Mouse (Mus musculus): ENCODE results near the gene Ckap5.

Ckap5 gene

DNA sequence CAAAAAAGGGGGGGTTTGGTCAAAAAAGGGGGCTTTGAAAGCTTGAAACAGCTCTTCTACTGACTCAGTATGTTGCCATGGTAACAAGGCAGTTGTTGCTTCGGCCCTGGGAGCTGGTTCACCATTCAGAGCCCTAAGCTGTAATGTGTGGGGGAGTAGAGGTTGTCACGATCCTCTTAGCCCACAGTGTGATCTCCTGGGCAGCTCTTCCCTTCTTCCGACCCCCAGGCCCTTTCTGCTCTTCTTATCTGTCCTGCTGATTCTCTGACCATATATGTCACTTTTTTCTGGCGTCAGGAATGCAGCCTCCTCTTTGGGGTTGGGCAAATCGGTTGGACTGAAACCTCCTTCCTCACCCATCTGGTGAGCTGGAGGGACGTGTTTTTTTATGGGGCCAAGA, 126.3 kb downstream of the Ckap5 start:
- DNase-seq (ENCODE audit: low read depth, low spot score) = no peak

DNA sequence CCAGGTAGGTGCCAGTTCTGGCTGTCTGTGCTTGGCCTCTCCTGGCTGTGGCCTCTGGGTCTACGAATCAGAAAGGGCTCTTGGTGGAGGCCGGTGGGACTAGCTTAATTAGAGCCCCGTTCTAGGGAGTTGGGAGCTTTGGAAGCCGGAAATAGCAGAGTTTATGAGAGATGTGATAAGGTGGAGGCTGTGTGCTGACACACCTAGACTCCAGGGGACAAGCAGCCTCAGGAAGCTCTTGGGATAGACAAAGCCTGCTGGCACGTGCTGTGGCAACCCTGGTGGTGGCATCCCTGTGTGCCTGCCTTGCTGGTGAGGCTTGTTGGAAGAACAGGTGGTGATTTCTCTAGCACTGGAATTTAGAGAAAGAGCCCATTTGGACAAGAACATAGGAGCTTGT, 128.8 kb downstream of the Ckap5 start:
- DNase-seq (ENCODE audit: low read depth, low spot score) = no peak

DNA sequence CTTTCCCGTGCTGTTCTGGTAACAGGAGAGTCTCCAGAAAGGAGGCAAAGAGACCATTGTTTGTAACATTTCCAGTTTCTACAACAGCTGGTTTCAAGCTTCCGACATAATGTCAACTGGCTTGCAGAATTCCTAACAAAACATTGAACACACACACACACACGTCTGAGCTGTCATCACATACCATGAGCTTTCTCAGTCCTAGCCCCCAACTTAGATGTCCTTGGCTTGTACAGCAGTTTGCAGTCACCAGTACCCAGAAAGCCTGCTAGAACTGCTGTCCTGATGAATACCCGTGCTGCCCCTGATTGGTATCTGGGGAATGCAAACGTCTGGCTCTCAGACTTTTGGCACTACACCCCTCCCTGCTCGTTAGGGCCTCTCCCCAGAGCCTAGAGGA, 129.3 kb downstream of the Ckap5 start:
- no peak for DNase-seq (ENCODE audit: low read depth, low spot score)

DNA sequence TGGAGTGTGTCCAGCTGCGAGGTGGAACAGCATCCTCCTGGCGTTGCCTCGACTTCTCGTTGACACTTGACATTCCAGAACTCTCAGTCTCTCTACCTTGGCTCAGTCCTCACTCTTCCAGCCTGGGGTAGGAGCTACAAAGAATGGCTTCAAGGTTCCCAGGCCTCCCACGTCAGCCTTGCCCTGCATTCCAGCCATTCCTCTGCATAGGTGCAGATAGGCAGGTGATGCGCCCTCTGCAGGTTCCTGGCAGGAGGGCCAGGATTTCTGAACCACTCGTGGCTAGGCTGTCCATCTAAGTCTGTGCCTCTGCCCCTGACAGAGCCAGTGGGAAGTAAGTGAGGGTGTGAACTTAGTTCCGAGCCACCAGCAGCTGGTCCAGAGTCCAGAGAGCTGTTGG, 130.2 kb downstream of the Ckap5 start:
- peak; percentile 91 for DNase-seq (ENCODE audit: low read depth, low spot score)

DNA sequence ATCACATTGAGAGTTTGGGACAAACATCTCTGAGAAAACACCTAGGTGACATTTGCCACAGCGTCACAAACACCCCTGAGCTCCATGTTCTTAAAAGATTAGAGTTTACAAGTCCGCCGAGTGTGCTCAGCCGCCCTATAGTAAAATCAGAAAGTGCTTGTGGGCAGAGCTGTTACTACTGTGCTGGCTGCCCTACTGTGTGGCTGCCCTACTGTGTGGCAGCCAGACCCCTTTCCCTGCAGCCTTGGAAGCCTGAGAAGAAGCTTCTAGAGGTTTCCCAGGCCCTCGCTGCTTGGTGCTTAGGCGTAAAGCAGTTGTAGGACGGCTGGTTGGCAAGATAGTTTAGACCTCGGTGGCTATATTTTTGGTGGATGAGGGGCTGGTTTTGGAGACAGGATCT, 133.1 kb downstream of the Ckap5 start:
- no peak for DNase-seq (ENCODE audit: low read depth, low spot score)

DNA sequence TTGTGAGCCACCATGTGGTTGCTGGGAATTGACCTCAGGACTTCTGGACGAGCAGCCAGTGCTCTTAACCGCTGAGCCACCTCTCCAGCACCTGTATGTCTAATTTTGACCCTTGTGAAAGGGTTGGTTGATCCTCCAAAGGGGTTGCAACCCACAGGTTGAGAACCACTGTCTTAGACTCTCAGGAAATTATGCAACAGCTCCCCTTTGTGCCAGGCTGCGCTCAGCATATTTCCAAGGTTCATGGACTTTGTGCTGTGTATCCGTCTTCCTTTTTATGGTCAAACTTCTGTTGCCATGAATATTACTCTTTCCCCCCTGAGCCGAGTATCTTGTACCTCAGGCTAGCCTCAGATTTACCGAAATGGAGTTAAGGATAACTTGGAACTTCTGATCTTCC, 134.4 kb downstream of the Ckap5 start:
- no peak for DNase-seq (ENCODE audit: low read depth, low spot score)

DNA sequence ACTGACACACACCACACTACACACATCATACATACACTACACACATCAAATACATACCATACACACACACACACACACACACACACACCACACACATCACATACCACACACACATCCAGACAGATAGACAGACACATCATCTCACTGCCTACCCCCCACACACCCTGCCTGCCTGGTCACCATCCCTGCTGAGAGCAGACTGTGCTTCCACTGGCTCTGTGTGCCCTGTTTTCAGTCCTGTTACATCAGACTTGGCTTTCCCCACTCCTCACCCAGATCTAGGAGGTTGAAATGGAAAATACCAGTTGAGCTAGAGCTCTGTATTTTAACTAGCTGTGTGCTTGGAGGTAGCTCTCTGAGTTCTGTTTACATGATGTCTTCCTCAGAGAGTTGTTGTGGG, 138.2 kb downstream of the Ckap5 start:
- DNase-seq (ENCODE audit: low read depth, low spot score) = no peak

DNA sequence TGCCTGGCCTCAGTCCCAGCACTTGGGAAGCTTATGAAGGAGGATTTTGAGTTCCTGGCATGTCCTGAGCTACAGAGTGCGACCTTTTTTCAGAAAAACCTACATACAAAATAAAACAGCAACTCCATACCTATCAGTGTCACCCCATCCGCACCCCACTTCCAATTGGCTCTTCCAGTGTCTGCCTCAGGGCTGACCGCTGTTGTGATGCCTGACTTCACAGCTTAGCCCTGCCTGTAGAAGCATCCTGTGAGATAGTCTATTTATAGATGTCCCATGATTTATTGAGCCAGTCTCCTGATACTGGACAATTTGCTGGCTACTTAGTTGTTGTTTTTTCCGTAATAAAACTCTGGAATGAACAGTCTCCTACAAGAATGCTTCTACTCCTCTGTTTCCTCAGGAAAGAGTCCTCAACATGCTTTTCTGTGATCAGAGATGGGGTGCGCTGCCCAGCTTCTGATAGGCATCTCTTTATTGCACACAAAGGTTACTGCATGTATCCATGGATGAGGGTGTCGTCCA, 139.9 kb downstream of the Ckap5 start:
- no peak for DNase-seq (ENCODE audit: low read depth, low spot score)

DNA sequence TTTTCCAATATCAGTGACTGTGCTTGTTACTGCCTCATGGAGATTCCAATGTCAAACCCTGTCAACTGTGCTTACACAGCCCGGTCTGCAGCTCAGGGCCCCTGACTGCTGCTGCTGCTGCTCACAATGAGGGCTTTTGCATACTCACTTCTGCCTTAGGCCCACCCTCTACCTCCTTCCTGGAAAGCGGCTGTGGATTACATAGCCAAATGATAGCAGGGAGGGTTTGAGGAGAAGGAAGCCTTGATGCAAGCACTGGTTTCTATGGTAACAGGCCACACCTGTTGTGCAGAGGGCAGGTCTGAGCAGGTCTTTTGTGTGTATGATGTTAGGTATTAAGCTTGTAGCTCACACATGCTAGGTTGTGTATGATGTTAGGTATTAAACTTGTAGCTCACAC, 141.2 kb downstream of the Ckap5 start:
- peak; percentile 77 for DNase-seq (ENCODE audit: low read depth, low spot score)

DNA sequence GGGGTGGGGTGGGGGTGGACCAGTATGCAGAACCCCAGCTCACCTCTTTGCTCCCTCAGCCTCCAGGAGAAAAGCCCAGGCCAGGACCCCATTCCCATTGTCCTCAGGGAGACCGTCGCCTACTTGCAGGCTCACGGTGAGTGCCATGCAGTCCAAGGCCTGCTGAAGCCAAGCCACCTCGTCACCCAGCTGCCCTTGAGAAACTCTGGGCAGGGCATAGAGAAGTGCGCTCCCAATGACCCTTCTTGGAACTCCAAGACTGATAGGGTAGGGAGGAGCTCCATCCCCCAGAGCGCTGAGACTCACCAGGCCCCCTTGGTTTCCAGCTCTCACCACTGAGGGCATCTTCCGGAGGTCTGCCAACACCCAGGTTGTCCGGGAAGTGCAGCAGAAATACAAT, 142.8 kb downstream of the Ckap5 start:
- DNase-seq (ENCODE audit: low read depth, low spot score) = no peak

DNA sequence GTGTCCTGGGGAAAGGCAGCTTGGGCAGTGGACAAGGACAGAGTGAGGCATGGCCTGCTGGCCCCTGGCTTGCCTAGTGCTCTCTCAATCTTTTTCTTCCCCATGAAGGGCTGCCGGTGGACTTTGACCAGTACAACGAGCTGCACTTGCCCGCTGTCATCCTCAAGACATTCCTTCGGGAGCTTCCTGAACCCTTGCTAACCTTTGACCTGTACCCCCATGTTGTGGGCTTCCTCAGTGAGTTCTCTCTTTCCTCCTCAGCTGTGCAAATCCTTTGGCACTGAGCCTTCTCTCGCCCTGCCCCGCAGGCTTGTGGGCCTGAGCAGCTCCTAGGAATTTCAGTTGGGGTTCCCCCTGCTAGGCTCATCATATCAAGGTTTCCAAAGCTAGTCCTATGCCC, 143.5 kb downstream of the Ckap5 start:
- no peak for DNase-seq (ENCODE audit: low read depth, low spot score)

Measured in ZHBTc4 (cell line).